Mouse (Mus musculus): Measurements from ENCODE around the gene Zfp593. TPM values are rescaled to one million over a fixed set of nuclear protein-coding genes. Genes with fewer than 3 reads are reported as not detected.
A peak's percentile ranks its signal among the peaks of the same experiment; 100 is the strongest.
"Not testable (repeated sequence)": the region's sequence is repeated elsewhere in the genome, so short reads cannot be mapped to it uniquely, and the experiment has no call there.

Zfp593 gene
- polyA plus RNA-seq, 1 experiment from 2014 or later, result 17.5 TPM

- Histone ChIP-seq H3K9ac (ENCODE audit: low read depth, low read length) (peak overlapping the region; percentile 85), H3K27me3 (ENCODE audit: control insufficient read depth, insufficient read depth, low read length) (no peaks in the 10 kb centered on the region), H3K4me1 (ENCODE audit: control insufficient read depth, insufficient read depth, low read length) (peaks cover 17% of the 10 kb centered on the region), H3K27ac (ENCODE audit: low read depth, low read length) (peak overlapping the region; percentile 34; the same call in 1 of the 2 replicates), H3K4me2 (replicated peaks; ENCODE audit: low read depth, low read length) (peak overlapping the region; percentile 91), H3K36me3 (ENCODE audit: control insufficient read depth, insufficient read depth, low read length) (peaks cover 30% of the 10 kb centered on the region), H3K9me3 (ENCODE audit: control insufficient read depth, low read length) (no peaks in the 10 kb centered on the region), H3K4me3 (ENCODE audit: low read length) (peak overlapping the region; percentile 78)
- WGBS, result 2% methylated on average over 59 of the region's 59 CpGs
- ATAC-seq (ENCODE audit: low FRiP score, low TSS enrichment), result peak; percentile 59
These were observed 41.1 kb upstream of the Zfp593 start for GRCm38 (mm10) chr4:134286226-134287167.

GRCm38 (mm10) chr4:134284942-134285341 lies 39.5 kb upstream of the Zfp593 start:
- no peak overlapping the region for H3K4me2 ChIP-seq (replicated peaks; ENCODE audit: low read depth, low read length)
- H3K9me3 ChIP-seq (ENCODE audit: control insufficient read depth, low read length), result no peaks in the 10 kb centered on the region
- no peak overlapping the region for H3K4me3 ChIP-seq (ENCODE audit: low read length)
- WGBS, result 89% methylated on average over 2 of the region's 2 CpGs
- ATAC-seq (ENCODE audit: low FRiP score, low TSS enrichment), result no peak
- H3K9ac ChIP-seq (ENCODE audit: low read depth, low read length), result no peak overlapping the region
- peaks cover 44% of the 10 kb centered on the region for H3K36me3 ChIP-seq (ENCODE audit: control insufficient read depth, insufficient read depth, low read length)
- H3K27ac ChIP-seq (ENCODE audit: low read depth, low read length), result no peak overlapping the region
- peaks cover 17% of the 10 kb centered on the region for H3K4me1 ChIP-seq (ENCODE audit: control insufficient read depth, insufficient read depth, low read length)
- H3K27me3 ChIP-seq (ENCODE audit: control insufficient read depth, insufficient read depth, low read length), result no peaks in the 10 kb centered on the region

GRCm38 (mm10) chr4:134273417-134274345 lies 28.3 kb upstream of the Zfp593 start:
- peaks cover 25% of the 10 kb centered on the region for H3K36me3 ChIP-seq (ENCODE audit: control insufficient read depth, insufficient read depth, low read length)
- no peaks in the 10 kb centered on the region for H3K27me3 ChIP-seq (ENCODE audit: control insufficient read depth, insufficient read depth, low read length)
- H3K9ac ChIP-seq (ENCODE audit: low read depth, low read length), result no peak overlapping the region
- peak overlapping the region; percentile 11; the same call in 1 of the 2 replicates for H3K4me3 ChIP-seq (ENCODE audit: low read length)
- no peak overlapping the region; the same call in 1 of the 2 replicates for H3K27ac ChIP-seq (ENCODE audit: low read depth, low read length)
- ATAC-seq (ENCODE audit: low FRiP score, low TSS enrichment), result no peak
- H3K4me1 ChIP-seq (ENCODE audit: control insufficient read depth, insufficient read depth, low read length), result peaks cover 5% of the 10 kb centered on the region; the same call in 1 of the 2 replicates
- 4% methylated on average over 14 of the region's 14 CpGs for WGBS
- no peaks in the 10 kb centered on the region for H3K9me3 ChIP-seq (ENCODE audit: control insufficient read depth, low read length)
- H3K4me2 ChIP-seq (replicated peaks; ENCODE audit: low read depth, low read length), result peak overlapping the region; percentile 32

- Histone ChIP-seq H3K9me3 (ENCODE audit: control insufficient read depth, low read length) (no peaks in the 10 kb centered on the region), H3K27me3 (ENCODE audit: control insufficient read depth, insufficient read depth, low read length) (no peaks in the 10 kb centered on the region), H3K4me2 (replicated peaks; ENCODE audit: low read depth, low read length) (peak overlapping the region; percentile 32), H3K27ac (ENCODE audit: low read depth, low read length) (no peak overlapping the region), H3K4me1 (ENCODE audit: control insufficient read depth, insufficient read depth, low read length) (peaks cover 5% of the 10 kb centered on the region; the same call in 1 of the 2 replicates), H3K9ac (ENCODE audit: low read depth, low read length) (no peak overlapping the region), H3K4me3 (ENCODE audit: low read length) (peak overlapping the region; percentile 11; the same call in 1 of the 2 replicates), H3K36me3 (ENCODE audit: control insufficient read depth, insufficient read depth, low read length) (peaks cover 18% of the 10 kb centered on the region)
- ATAC-seq (ENCODE audit: low FRiP score, low TSS enrichment), result no peak
- 17% methylated on average over 13 of the region's 13 CpGs for WGBS
These were observed 27.5 kb upstream of the Zfp593 start for GRCm38 (mm10) chr4:134272731-134273416.

GRCm38 (mm10) chr4:134271979-134272378 lies 26.6 kb upstream of the Zfp593 start:
- Histone ChIP-seq H3K4me1 (ENCODE audit: control insufficient read depth, insufficient read depth, low read length) (peaks cover 5% of the 10 kb centered on the region; the same call in 1 of the 2 replicates), H3K27me3 (ENCODE audit: control insufficient read depth, insufficient read depth, low read length) (no peaks in the 10 kb centered on the region), H3K9ac (ENCODE audit: low read depth, low read length) (no peak overlapping the region), H3K27ac (ENCODE audit: low read depth, low read length) (no peak overlapping the region), H3K36me3 (ENCODE audit: control insufficient read depth, insufficient read depth, low read length) (peaks cover 11% of the 10 kb centered on the region), H3K4me2 (replicated peaks; ENCODE audit: low read depth, low read length) (no peak overlapping the region), H3K9me3 (ENCODE audit: control insufficient read depth, low read length) (no peaks in the 10 kb centered on the region), H3K4me3 (ENCODE audit: low read length) (no peak overlapping the region)
- 86% methylated on average over 7 of the region's 7 CpGs for WGBS
- ATAC-seq (ENCODE audit: low FRiP score, low TSS enrichment), result no peak

GRCm38 (mm10) chr4:134269622-134270021 lies 24.2 kb upstream of the Zfp593 start:
- not testable (repeated sequence) for H3K4me3 ChIP-seq (ENCODE audit: low read length); H3K4me2 ChIP-seq (replicated peaks; ENCODE audit: low read depth, low read length); H3K27ac ChIP-seq (ENCODE audit: low read depth, low read length); ATAC-seq (ENCODE audit: low FRiP score, low TSS enrichment); H3K36me3 ChIP-seq (ENCODE audit: control insufficient read depth, insufficient read depth, low read length); H3K27me3 ChIP-seq (ENCODE audit: control insufficient read depth, insufficient read depth, low read length); H3K4me1 ChIP-seq (ENCODE audit: control insufficient read depth, insufficient read depth, low read length); H3K9me3 ChIP-seq (ENCODE audit: control insufficient read depth, low read length); H3K9ac ChIP-seq (ENCODE audit: low read depth, low read length)

- peaks cover 5% of the 10 kb centered on the region; the same call in 1 of the 2 replicates for H3K4me1 ChIP-seq (ENCODE audit: control insufficient read depth, insufficient read depth, low read length)
- no peak overlapping the region for H3K9ac ChIP-seq (ENCODE audit: low read depth, low read length)
- H3K27me3 ChIP-seq (ENCODE audit: control insufficient read depth, insufficient read depth, low read length), result no peaks in the 10 kb centered on the region
- H3K9me3 ChIP-seq (ENCODE audit: control insufficient read depth, low read length), result no peaks in the 10 kb centered on the region
- WGBS, result 84% methylated on average over 19 of the region's 19 CpGs
- no peak overlapping the region for H3K4me3 ChIP-seq (ENCODE audit: low read length)
- no peak for ATAC-seq (ENCODE audit: low FRiP score, low TSS enrichment)
- H3K36me3 ChIP-seq (ENCODE audit: control insufficient read depth, insufficient read depth, low read length), result no peaks in the 10 kb centered on the region
- H3K4me2 ChIP-seq (replicated peaks; ENCODE audit: low read depth, low read length), result no peak overlapping the region
- no peak overlapping the region for H3K27ac ChIP-seq (ENCODE audit: low read depth, low read length)
These were observed 22.8 kb upstream of the Zfp593 start for GRCm38 (mm10) chr4:134268102-134268655.

- Histone ChIP-seq H3K4me1 (ENCODE audit: control insufficient read depth, insufficient read depth, low read length) (no peaks in the 10 kb centered on the region), H3K9ac (ENCODE audit: low read depth, low read length) (no peak overlapping the region), H3K4me2 (replicated peaks; ENCODE audit: low read depth, low read length) (no peak overlapping the region), H3K9me3 (ENCODE audit: control insufficient read depth, low read length) (no peaks in the 10 kb centered on the region), H3K27ac (ENCODE audit: low read depth, low read length) (no peak overlapping the region), H3K36me3 (ENCODE audit: control insufficient read depth, insufficient read depth, low read length) (no peaks in the 10 kb centered on the region), H3K4me3 (ENCODE audit: low read length) (no peak overlapping the region), H3K27me3 (ENCODE audit: control insufficient read depth, insufficient read depth, low read length) (no peaks in the 10 kb centered on the region)
- ATAC-seq (ENCODE audit: low FRiP score, low TSS enrichment), result no peak
- 32% methylated on average over 9 of the region's 9 CpGs for WGBS
These were observed 20.6 kb upstream of the Zfp593 start for GRCm38 (mm10) chr4:134265860-134266585.
